Mouse (Mus musculus) MEL (cell line): ENCODE results near the gene Atp1a1. TPM values are rescaled to one million over a fixed set of nuclear protein-coding genes. Genes with fewer than 3 reads are reported as not detected.

Source experiments
- DNase-seq: peaks from one replicate; pipeline ENCODE4 v3.0.0; 2011; ENCODE audit warnings: low read depth, low spot score
- H3K27ac ChIP-seq: 2 replicates; pipeline ENCODE4 v1.5.1; 2012; ENCODE audit warnings: low read depth, mild to moderate bottlenecking, control low read depth, low read length, moderate library complexity; ENCODE audit not compliant: control insufficient read depth
- H3K27me3 ChIP-seq, 2 experiments: fragments of 150-350 bp in 1 of 2; sonication (generic) in 1 of 2; 2 replicates each; pipeline ENCODE4 v1.6.1; 2012; ENCODE audit warnings: low read length in 2 of 2, mild to moderate bottlenecking in 2 of 2, improper control_type of control experiment in 1 of 2, moderate library complexity in 1 of 2; ENCODE audit not compliant: insufficient read depth in 2 of 2, control insufficient read depth in 1 of 2
- H3K36me3 ChIP-seq, 2 experiments: 2 replicates each; pipeline ENCODE4 v1.6.1; 2012 to 2014; ENCODE audit warnings: low read length in 2 of 2, improper control_type of control experiment in 1 of 2, inconsistent platforms in 1 of 2, mild to moderate bottlenecking in 1 of 2; ENCODE audit not compliant: insufficient read depth in 2 of 2, control insufficient read depth in 1 of 2
- H3K4me1 ChIP-seq, 2 experiments: fragments of 150-350 bp in 1 of 2; sonication (generic) in 1 of 2; 2 replicates each; pipeline ENCODE4 v1.6.1; 2012; ENCODE audit warnings: low read length in 2 of 2, improper control_type of control experiment in 1 of 2, mild to moderate bottlenecking in 1 of 2; ENCODE audit not compliant: insufficient read depth in 2 of 2, control insufficient read depth in 1 of 2
- H3K4me3 ChIP-seq, 2 experiments: fragments of 150-350 bp in 1 of 2; sonication (generic) in 1 of 2; 2 replicates each; pipeline ENCODE4 v1.5.1; 2012; ENCODE audit warnings: low read depth in 2 of 2, low read length in 2 of 2, mild to moderate bottlenecking in 2 of 2, moderate library complexity in 2 of 2, control low read depth in 1 of 2, improper control_type of control experiment in 1 of 2; ENCODE audit not compliant: control insufficient read depth in 1 of 2, insufficient read depth in 1 of 2
- H3K79me2 ChIP-seq: 2 replicates; pipeline ENCODE4 v1.6.1; 2012; ENCODE audit warnings: mild to moderate bottlenecking, low read length, moderate library complexity; ENCODE audit not compliant: control insufficient read depth, poor library complexity, insufficient read depth
- H3K9ac ChIP-seq: 2 replicates; pipeline ENCODE4 v1.6.1; 2012; ENCODE audit warnings: low read depth, mild to moderate bottlenecking, control low read depth, low read length, moderate library complexity; ENCODE audit not compliant: control insufficient read depth, poor library complexity, severe bottlenecking
- H3K9me3 ChIP-seq: fragments of 150-350 bp; sonication (generic); replicated peaks from 2 replicates; pipeline ENCODE4 v1.6.1; 2012; ENCODE audit warnings: mild to moderate bottlenecking, low read length, improper control_type of control experiment, moderate library complexity; ENCODE audit not compliant: insufficient read depth
- BHLHE40 ChIP-seq: IDR thresholded peaks from 2 replicates; pipeline ENCODE4 v1.6.1; 2012; ENCODE audit warnings: low read depth, mild to moderate bottlenecking, inconsistent platforms, low read length, improper control_type of control experiment, borderline replicate concordance
- CHD1 ChIP-seq: IDR thresholded peaks from 2 replicates; pipeline ENCODE4 v1.6.1; 2012; ENCODE audit warnings: low read depth, mild to moderate bottlenecking, inconsistent platforms, low read length, improper control_type of control experiment
- CHD2 ChIP-seq: IDR thresholded peaks from 2 replicates; pipeline ENCODE4 v1.6.1; 2011; ENCODE audit warnings: low read length, improper control_type of control experiment
- CTCF ChIP-seq, 3 experiments: IDR thresholded peaks in 2 of 3; conservative IDR thresholded peaks in 1 of 3; 2 replicates each; pipeline ENCODE4 v1.5.1; 2011 to 2012; ENCODE audit warnings: low read length in 3 of 3, low read depth in 2 of 3, mild to moderate bottlenecking in 2 of 3, improper control_type of control experiment in 1 of 3, inconsistent platforms in 1 of 3, mixed read lengths in 1 of 3, moderate library complexity in 1 of 3; ENCODE audit not compliant: control insufficient read depth in 1 of 3, insufficient read depth in 1 of 3, poor library complexity in 1 of 3, severe bottlenecking in 1 of 3
- GABPA ChIP-seq: IDR thresholded peaks from 2 replicates; pipeline ENCODE4 v1.6.1; 2012; ENCODE audit warnings: low read depth, mild to moderate bottlenecking, inconsistent platforms, low read length, improper control_type of control experiment, moderate library complexity
- GATA1 ChIP-seq: IDR thresholded peaks from 2 replicates; pipeline ENCODE4 v1.6.1; 2011; ENCODE audit warnings: low read depth, low read length, improper control_type of control experiment
- KAT2A ChIP-seq: conservative IDR thresholded peaks from 2 replicates; pipeline ENCODE4 v1.6.1; 2012; ENCODE audit warnings: low read depth, low read length, improper control_type of control experiment, inconsistent platforms
- MXI1 ChIP-seq: IDR thresholded peaks from 2 replicates; pipeline ENCODE4 v1.6.1; 2011; ENCODE audit warnings: mild to moderate bottlenecking, low read depth, low read length, improper control_type of control experiment
- MYC ChIP-seq: IDR thresholded peaks from 2 replicates; pipeline ENCODE4 v1.6.1; 2011; ENCODE audit warnings: low read depth, mild to moderate bottlenecking, low read length, improper control_type of control experiment, moderate library complexity
- NELFE ChIP-seq: IDR thresholded peaks from 2 replicates; pipeline ENCODE4 v1.6.1; 2011; ENCODE audit warnings: low read depth, low read length, improper control_type of control experiment
- POLR2A ChIP-seq, 2 experiments: IDR thresholded peaks; 2 replicates each; pipeline ENCODE4 v1.6.1; 2011 to 2012; ENCODE audit warnings: low read length in 2 of 2, mild to moderate bottlenecking in 2 of 2, control low read depth in 1 of 2, improper control_type of control experiment in 1 of 2, low read depth in 1 of 2, moderate library complexity in 1 of 2; ENCODE audit not compliant: control insufficient read depth in 1 of 2, insufficient read depth in 1 of 2, poor library complexity in 1 of 2
- RAD21 ChIP-seq: IDR thresholded peaks from 2 replicates; pipeline ENCODE4 v1.6.1; 2011; ENCODE audit warnings: mild to moderate bottlenecking, low read depth, low read length, improper control_type of control experiment
- RCOR1 ChIP-seq: IDR thresholded peaks from 2 replicates; pipeline ENCODE4 v1.6.1; 2012; ENCODE audit warnings: low read depth, mild to moderate bottlenecking, inconsistent platforms, low read length, improper control_type of control experiment
- SIN3A ChIP-seq: IDR thresholded peaks from 2 replicates; pipeline ENCODE4 v1.6.1; 2012; ENCODE audit warnings: low read length, improper control_type of control experiment, inconsistent platforms
- SMC3 ChIP-seq: IDR thresholded peaks from 2 replicates; pipeline ENCODE4 v1.6.1; 2011; ENCODE audit warnings: low read depth, low read length, improper control_type of control experiment
- TCF12 ChIP-seq: IDR thresholded peaks from 2 replicates; pipeline ENCODE4 v1.6.1; 2014; ENCODE audit warnings: low read depth, mild to moderate bottlenecking, inconsistent platforms, low read length, improper control_type of control experiment, moderate library complexity
- USF1 ChIP-seq: IDR thresholded peaks from 2 replicates; pipeline ENCODE4 v1.6.1; 2014; ENCODE audit warnings: low read depth, mild to moderate bottlenecking, inconsistent platforms, low read length, improper control_type of control experiment, moderate library complexity
- ZC3H11A ChIP-seq: IDR thresholded peaks from 2 replicates; pipeline ENCODE4 v1.6.1; 2012; ENCODE audit warnings: low read depth, mild to moderate bottlenecking, inconsistent platforms, low read length, improper control_type of control experiment
- ZKSCAN1 ChIP-seq: IDR thresholded peaks from 2 replicates; pipeline ENCODE4 v1.6.1; 2012; ENCODE audit warnings: low read depth, mild to moderate bottlenecking, inconsistent platforms, low read length, improper control_type of control experiment, moderate library complexity
- polyA plus RNA-seq, 2 experiments: library from polyadenylated mRNA; stranded (reverse) in 1 of 2; unstranded in 1 of 2; fragments of >175 nt in 1 of 2; fragments of >200 nt in 1 of 2; gene quantifications; 2 replicates each; pipeline versions ENCODE4 v1.2.1 to v1.2.4; 2012; ENCODE audit warnings: low replicate concordance in 2 of 2, low read depth in 1 of 2; ENCODE audit not compliant: insufficient read length in 2 of 2, insufficient read depth in 1 of 2, missing spikeins in 1 of 2
- total RNA-seq: library from RNA; depleted of rRNA; stranded (reverse); fragments of 300-350 nt; gene quantifications from 2 replicates; pipeline ENCODE4 v1.2.3, GENCODE M21; 2012

Gene Atp1a1
- total and polyA plus RNA-seq, 3 experiments: 136 to 174 TPM; not detected in 1

DNA sequence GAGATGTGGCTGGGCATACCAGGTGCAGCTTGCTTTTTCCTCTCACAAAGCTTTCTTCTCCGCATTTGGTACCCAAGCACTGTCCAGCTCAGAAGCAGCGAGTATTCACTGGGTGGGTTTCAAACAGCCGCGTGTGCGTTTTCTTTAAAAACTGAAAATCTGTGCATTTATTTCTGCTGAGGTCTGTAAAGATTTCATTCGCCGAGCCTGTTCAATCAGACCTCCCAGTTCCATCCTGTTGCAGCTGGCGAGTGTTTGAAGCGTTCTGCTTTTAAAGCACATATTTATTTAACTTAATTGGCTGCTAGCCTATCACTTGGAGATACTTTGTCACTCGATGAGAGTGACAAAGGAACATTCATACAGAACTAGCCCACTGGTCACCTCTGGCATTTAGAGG lies 73.6 kb downstream of the Atp1a1 start:
- no peaks in the 10 kb centered on the region for H3K36me3 ChIP-seq
- H3K9me3 ChIP-seq: no peaks in the 10 kb centered on the region
- TF ChIP-seq ZC3H11A (no peak), SIN3A (no peak), MXI1 (no peak), CHD1 (no peak), ZKSCAN1 (no peak), GABPA (no peak)
- no peaks in the 10 kb centered on the region for H3K79me2 ChIP-seq
- H3K9ac ChIP-seq: no peak overlapping the region
- H3K4me1 ChIP-seq: no peaks in the 10 kb centered on the region
- H3K4me3 ChIP-seq: no peak overlapping the region
- H3K27me3 ChIP-seq: 0 out of 4 replicates have a peak, but pooled peaks cover 0 to 1% of the 10 kb centered on the region in 2 experiments
- no peak for DNase-seq
- no peak overlapping the region for H3K27ac ChIP-seq

DNA sequence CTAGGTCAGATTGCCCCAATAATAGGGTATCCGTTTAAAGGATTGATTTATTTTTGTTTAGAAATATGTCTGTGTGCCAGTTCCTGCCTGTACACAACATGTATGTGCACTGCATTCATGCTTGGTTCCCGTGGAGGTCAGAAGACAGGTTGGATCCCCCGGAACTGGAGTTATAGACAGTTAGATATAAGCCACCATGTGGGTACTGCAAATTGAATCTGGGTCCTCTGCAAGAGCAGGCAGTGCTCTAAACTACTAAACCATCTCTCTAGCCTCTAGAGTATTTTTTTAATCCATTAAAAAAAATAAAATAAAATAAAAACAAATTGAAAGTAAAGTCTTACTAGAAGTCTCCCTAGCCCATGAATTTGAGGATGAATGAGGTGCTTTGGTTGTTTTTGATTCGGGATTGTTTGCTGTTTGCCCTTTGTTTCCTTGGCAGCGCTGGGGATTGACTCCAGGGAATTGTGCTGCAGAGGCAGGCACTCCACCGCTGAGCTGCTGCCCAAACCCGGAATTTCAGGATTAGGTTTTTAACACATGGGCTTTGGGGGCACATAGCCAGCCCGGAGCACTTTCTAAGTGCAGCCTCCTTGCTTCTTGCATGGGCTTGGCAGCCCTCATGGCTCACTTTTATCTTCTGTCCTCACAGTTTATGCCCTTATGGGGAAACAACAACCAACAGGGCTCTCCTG lies 75.4 kb downstream of the Atp1a1 start:
- H3K4me1 ChIP-seq: no peaks in the 10 kb centered on the region
- no peaks in the 10 kb centered on the region for H3K36me3 ChIP-seq
- H3K79me2 ChIP-seq: no peaks in the 10 kb centered on the region
- H3K4me3 ChIP-seq: no peak overlapping the region
- no peaks in the 10 kb centered on the region for H3K9me3 ChIP-seq
- no peak for DNase-seq
- no peak overlapping the region for H3K27ac ChIP-seq
- TF ChIP-seq RCOR1 (no peak), RAD21 (no peak), KAT2A (no peak), POLR2A (IDR thresholded peaks at IDR 0.05; ENCODE audit: control insufficient read depth in 1 of 2, insufficient read depth in 1 of 2, low read depth in 1 of 2, low read length in 2 of 2, poor library complexity in 1 of 2) (no peak), CHD1 (no peak), GATA1 (no peak), MYC (no peak), CTCF (IDR thresholded peaks at IDR 0.05 in 2 of 3, conservative IDR thresholded peaks at IDR 0.05 in 1 of 3; ENCODE audit: control insufficient read depth in 1 of 3, insufficient read depth in 1 of 3, low read depth in 2 of 3, low read length in 3 of 3, poor library complexity in 1 of 3, severe bottlenecking in 1 of 3) (no peak)
- H3K27me3 ChIP-seq: 0 out of 4 replicates have a peak, but pooled peaks cover 0 to 1% of the 10 kb centered on the region in 2 experiments
- H3K9ac ChIP-seq: no peak overlapping the region

DNA sequence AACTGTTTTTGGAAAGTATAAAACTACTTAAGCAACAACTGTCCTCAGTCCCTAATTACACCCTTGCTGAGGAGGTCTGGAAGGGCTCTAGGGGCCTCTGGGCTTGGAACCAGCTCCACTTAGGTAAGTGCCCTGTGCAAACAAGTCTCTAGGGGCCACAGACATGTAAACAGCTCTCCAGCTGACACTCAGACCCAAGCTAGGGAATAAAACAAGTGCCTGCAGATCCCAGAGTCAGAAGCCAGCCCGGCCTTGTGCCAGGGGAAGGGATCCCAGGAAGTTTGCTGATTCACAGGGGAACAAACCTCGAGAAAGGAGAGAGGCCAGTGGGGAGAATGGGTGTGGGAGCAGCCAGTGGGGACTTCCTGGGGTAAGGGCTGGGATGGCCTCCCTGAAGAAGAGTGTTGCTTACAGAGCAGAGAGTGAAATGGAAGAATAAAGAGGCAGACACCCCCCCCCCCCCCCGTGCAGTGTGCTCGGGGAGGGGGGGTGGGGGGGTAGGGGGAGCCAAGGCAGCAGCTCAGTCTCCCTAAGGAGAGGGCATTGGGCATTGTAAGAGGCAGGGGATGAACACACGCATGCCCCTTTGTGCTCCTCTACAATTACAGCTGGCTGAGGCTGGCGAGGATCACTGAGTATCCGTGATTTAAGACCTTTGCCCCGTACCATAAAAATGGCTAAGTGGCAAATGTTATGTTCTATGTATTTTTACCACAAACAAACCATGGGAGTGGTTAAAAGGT lies 76.2 kb downstream of the Atp1a1 start:
- no peak for TF ChIP-seq KAT2A
- no peak for TF ChIP-seq CHD2
- TF ChIP-seq SIN3A: no peak
- TF ChIP-seq USF1: no peak
- no peak for TF ChIP-seq SMC3
- TF ChIP-seq NELFE: no peak
- no peak for TF ChIP-seq BHLHE40
- no peak for TF ChIP-seq TCF12
- Histone ChIP-seq H3K79me2 (no peaks in the 10 kb centered on the region), H3K4me1 (no peaks in the 10 kb centered on the region), H3K9me3 (no peaks in the 10 kb centered on the region), H3K27ac (no peak overlapping the region), H3K36me3 (no peaks in the 10 kb centered on the region), H3K9ac (no peak overlapping the region), H3K27me3 (0 out of 4 replicates have a peak, but pooled peaks cover 0 to 1% of the 10 kb centered on the region in 2 experiments), H3K4me3 (no peak overlapping the region)
- no peak for DNase-seq
